Mouse (Mus musculus) urinary bladder, adult 18-20 months (tissue): ENCODE results near the gene Cox5a.

Experiments used
- DNase-seq, 2 experiments: peaks; one replicate each; pipeline ENCODE4 v3.0.0; 2022; ENCODE audit warnings: low spot score in 2 of 2, mixed read lengths in 2 of 2

The Cox5a gene

GRCm38 (mm10) chr9:57521056-57521911 is at the start of gene Cox5a:
Cox5a (plus strand) TSS chr9:57521274.
- peak; percentile 88 for DNase-seq

- DNase-seq = peak in 1 of 2 experiments; percentile 69
Measured at GRCm38 (mm10) chr9:57485774-57486173, 35.3 kb upstream of the Cox5a start.

GRCm38 (mm10) chr9:57487807-57488206 is 33.3 kb upstream of the Cox5a start:
- no peak for DNase-seq

GRCm38 (mm10) chr9:57493532-57493931 is 27.5 kb upstream of the Cox5a start:
- DNase-seq = no peak

GRCm38 (mm10) chr9:57494970-57495369 is 26.1 kb upstream of the Cox5a start:
- DNase-seq = no peak

GRCm38 (mm10) chr9:57497236-57497635 is 23.8 kb upstream of the Cox5a start:
- DNase-seq = no peak

- DNase-seq = no peak
Measured at GRCm38 (mm10) chr9:57498536-57498935, 22.5 kb upstream of the Cox5a start.

GRCm38 (mm10) chr9:57501452-57501851 is 19.6 kb upstream of the Cox5a start:
- DNase-seq = no peak

- DNase-seq = no peak
Measured at GRCm38 (mm10) chr9:57501861-57502260, 19.2 kb upstream of the Cox5a start.

GRCm38 (mm10) chr9:57502911-57503621 is 18.0 kb upstream of the Cox5a start:
- peak in 1 of 2 experiments; percentile 40 for DNase-seq

GRCm38 (mm10) chr9:57503622-57504380 is 17.3 kb upstream of the Cox5a start, which contains the start of gene Rpp25:
Rpp25 (plus strand) TSS chr9:57504026.
- DNase-seq = peak; percentile 57 to 73

GRCm38 (mm10) chr9:57504381-57504700 is 16.7 kb upstream of the Cox5a start:
- peak in 1 of 2 experiments; percentile 50 for DNase-seq

- DNase-seq = no peak
Measured at GRCm38 (mm10) chr9:57504891-57505290, 16.2 kb upstream of the Cox5a start.

- peak in 1 of 2 experiments; percentile 42 for DNase-seq
Measured at GRCm38 (mm10) chr9:57505700-57506099, 15.4 kb upstream of the Cox5a start.

GRCm38 (mm10) chr9:57510577-57510976 is 10.5 kb upstream of the Cox5a start:
- DNase-seq = no peak

- DNase-seq = peak; percentile 16 to 45
Measured at GRCm38 (mm10) chr9:57517113-57517512, 4.0 kb upstream of the Cox5a start.

GRCm38 (mm10) chr9:57520375-57521055 is 559 bp upstream of the Cox5a start:
- DNase-seq = no peak

- no peak for DNase-seq
Measured at GRCm38 (mm10) chr9:57522114-57522860, 1.2 kb downstream of the Cox5a start.

- DNase-seq = no peak
Measured at GRCm38 (mm10) chr9:57522861-57523246, 1.8 kb downstream of the Cox5a start.

- no peak for DNase-seq
Measured at GRCm38 (mm10) chr9:57523754-57524153, 2.7 kb downstream of the Cox5a start.

- no peak for DNase-seq
Measured at GRCm38 (mm10) chr9:57524439-57524838, 3.4 kb downstream of the Cox5a start.
